Mouse (Mus musculus) hindbrain, embryonic 12.5 days (tissue): ENCODE results near the gene Ctcf. TPM values are rescaled to one million over a fixed set of nuclear protein-coding genes. Genes with fewer than 3 reads are reported as not detected.
A peak's percentile ranks its signal among the peaks of the same experiment; 100 is the strongest.

ENCODE experiments used
- ATAC-seq: fragments of 200-750 bp; cut with Nextera tagmentation; 2 replicates; pipeline ENCODE4 v1.8.0; 2017; ENCODE audit warnings: moderate TSS enrichment; ENCODE audit not compliant: low FRiP score
- H3K27ac ChIP-seq: fragments of 300-500 bp; sonication (generic); 2 replicates; pipeline ENCODE4 v1.5.1; 2016; ENCODE audit warnings: mild to moderate bottlenecking
- H3K27me3 ChIP-seq: fragments of 300-500 bp; sonication (generic); 2 replicates; pipeline ENCODE4 v1.6.1; 2016; ENCODE audit warnings: mild to moderate bottlenecking
- H3K36me3 ChIP-seq: fragments of 300-500 bp; sonication (generic); 2 replicates; pipeline ENCODE4 v1.6.1; 2016; ENCODE audit warnings: mild to moderate bottlenecking
- H3K4me1 ChIP-seq: fragments of 300-500 bp; sonication (generic); 2 replicates; pipeline ENCODE4 v1.6.1; 2016
- H3K4me2 ChIP-seq: fragments of 300-500 bp; sonication (generic); replicated peaks from 2 replicates; pipeline ENCODE4 v1.6.1; 2016; ENCODE audit warnings: mild to moderate bottlenecking
- H3K4me3 ChIP-seq: fragments of 300-500 bp; sonication (generic); 2 replicates; pipeline ENCODE4 v1.5.1; 2016; ENCODE audit warnings: mild to moderate bottlenecking
- H3K9ac ChIP-seq: fragments of 300-500 bp; sonication (generic); 2 replicates; pipeline ENCODE4 v1.6.1; 2016; ENCODE audit warnings: mild to moderate bottlenecking, moderate library complexity
- H3K9me3 ChIP-seq: fragments of 300-500 bp; sonication (generic); replicated peaks from 2 replicates; pipeline ENCODE4 v1.6.1; 2016; ENCODE audit warnings: mild to moderate bottlenecking
- WGBS: fragments of 180-500 bp; shearing (Covaris S2); methylation state at CpG from one replicate; pipeline ENCODE4 v1.1.7; 2016; 5-methylcytosine and 5-hydroxymethylcytosine counted together
- polyA plus RNA-seq: library from polyadenylated mRNA; unstranded; fragments of >200 nt; fragmentation: Nextera tagmentation; extraction: Ambion mirVana; gene quantifications from 2 replicates; pipeline ENCODE4 v1.2.1, GENCODE M21; 2016

The Ctcf gene
- polyA plus RNA-seq, 1 experiment from 2014 or later = 139 TPM

DNA sequence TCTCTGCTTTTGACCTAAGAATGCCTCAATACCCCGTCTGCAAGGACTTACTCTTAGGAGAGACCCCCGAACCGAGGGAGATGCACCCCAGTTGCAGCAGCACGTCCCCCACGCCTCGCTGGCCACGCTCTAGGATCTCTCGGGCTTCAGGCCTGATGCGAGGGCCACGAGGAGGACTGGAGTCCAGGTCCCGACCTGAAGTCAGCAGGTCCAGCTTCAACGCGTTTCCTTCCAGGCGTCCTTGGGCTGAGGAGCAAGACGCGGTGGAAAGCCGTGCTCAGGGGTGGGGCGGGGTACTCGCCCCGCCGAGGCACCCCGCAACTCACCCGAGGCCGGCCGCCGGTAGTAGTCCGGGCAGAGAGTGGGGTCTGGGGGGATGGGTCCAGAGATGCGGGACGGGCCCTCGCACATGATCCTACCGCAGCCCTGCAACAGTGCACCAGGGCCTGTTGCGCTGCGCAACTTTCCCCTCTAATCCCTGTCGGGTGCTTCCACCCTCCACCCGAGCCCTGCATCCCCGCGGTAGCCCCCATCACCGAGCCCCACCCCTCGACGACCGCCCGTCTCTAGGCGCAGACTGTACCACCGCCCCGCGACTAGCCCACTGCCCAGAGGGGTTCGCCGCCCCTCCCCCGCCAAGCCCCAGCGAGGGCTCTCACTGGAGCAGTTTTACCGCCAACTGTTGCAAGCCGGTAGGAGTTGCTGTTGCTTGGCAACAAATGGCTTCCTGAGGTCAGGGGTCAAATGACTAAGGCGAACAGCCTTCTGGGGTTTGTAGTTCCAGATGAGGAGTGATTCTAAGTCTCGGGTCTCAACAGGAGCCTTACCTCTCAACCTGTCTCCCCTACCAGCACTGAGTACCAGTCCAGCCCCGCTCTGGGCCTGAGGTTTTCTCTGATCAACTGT, 71.4 kb downstream of the Ctcf start, which contains the start of the genes 4933405L10Rik and Enkd1:
Gene 4933405L10Rik (plus strand): TSS at position 158 of the 906 bp plus-strand sequence.
Gene Enkd1 (minus strand): TSS at position 713 of the 906 bp plus-strand sequence.
- Histone ChIP-seq H3K4me2 (peak within 1 kb of the TSS; percentile 95), H3K4me1 (peaks cover 21% of the 10 kb centered on the region), H3K9ac (peak within 1 kb of the TSS; percentile 74), H3K27me3 (no peaks in the 10 kb centered on the region), H3K4me3 (peak within 1 kb of the TSS; percentile 69), H3K9me3 (no peaks in the 10 kb centered on the region), H3K36me3 (peaks cover 17% of the 10 kb centered on the region), H3K27ac (peak within 1 kb of the TSS; percentile 18; the same call in 1 of the 2 replicates)
- under 1% methylated on average over 55 of the region's 55 CpGs for WGBS
- peak; percentile 80 for ATAC-seq

DNA sequence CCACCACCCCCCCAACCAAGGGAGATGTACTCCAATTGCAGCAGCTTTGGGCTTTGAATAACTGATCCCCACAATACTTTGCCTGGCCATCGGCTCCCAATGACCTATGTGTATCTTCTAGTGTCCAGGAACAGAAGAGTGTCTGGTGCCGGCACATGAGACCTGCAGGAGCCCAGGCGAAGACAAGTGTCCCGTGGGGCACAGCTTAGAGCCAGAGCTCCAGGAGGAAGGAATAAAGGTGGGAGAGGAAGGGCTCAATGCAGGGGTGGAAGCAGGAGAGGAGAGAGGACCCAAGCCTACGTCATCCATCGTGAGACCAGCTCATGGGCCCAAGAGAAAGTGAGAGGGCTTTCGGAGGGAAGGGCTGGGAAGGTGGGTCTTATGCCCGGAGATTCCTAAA, 72.3 kb downstream of the Ctcf start:
- H3K27ac ChIP-seq = no peak overlapping the region
- no peaks in the 10 kb centered on the region for H3K27me3 ChIP-seq
- 92% methylated on average over 8 of the region's 8 CpGs for WGBS
- H3K4me3 ChIP-seq = no peak overlapping the region
- no peak overlapping the region for H3K9ac ChIP-seq
- H3K4me1 ChIP-seq = peaks cover 21% of the 10 kb centered on the region
- H3K4me2 ChIP-seq = no peak overlapping the region
- H3K9me3 ChIP-seq = no peaks in the 10 kb centered on the region
- ATAC-seq = no peak
- H3K36me3 ChIP-seq = peaks cover 8% of the 10 kb centered on the region

DNA sequence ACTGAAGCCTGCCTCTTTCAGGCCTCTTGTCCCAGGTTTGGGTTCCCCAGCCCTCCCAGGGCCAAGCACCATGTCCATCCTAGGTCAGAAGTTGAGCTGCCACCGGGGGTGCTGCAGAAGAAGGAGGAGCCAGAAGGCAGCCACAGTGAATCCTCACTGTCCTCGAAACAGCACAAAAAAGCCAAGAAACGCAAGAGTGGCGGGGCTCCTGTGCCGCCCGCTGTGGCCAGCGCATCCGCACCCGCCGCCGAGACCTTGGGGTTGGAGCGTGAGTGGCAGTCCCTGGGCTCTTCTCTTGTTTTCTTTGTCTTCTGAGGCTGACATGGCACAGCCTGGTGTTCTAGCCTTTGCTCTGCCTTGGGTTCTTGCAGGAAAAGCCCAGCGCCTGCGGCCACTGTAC, 72.9 kb downstream of the Ctcf start:
- Histone ChIP-seq H3K27ac (no peak overlapping the region), H3K9ac (no peak overlapping the region), H3K4me1 (peaks cover 21% of the 10 kb centered on the region), H3K4me2 (no peak overlapping the region), H3K4me3 (no peak overlapping the region), H3K27me3 (no peaks in the 10 kb centered on the region), H3K9me3 (no peaks in the 10 kb centered on the region), H3K36me3 (peaks cover 3% of the 10 kb centered on the region)
- 77% methylated on average over 14 of the region's 14 CpGs for WGBS
- no peak for ATAC-seq

DNA sequence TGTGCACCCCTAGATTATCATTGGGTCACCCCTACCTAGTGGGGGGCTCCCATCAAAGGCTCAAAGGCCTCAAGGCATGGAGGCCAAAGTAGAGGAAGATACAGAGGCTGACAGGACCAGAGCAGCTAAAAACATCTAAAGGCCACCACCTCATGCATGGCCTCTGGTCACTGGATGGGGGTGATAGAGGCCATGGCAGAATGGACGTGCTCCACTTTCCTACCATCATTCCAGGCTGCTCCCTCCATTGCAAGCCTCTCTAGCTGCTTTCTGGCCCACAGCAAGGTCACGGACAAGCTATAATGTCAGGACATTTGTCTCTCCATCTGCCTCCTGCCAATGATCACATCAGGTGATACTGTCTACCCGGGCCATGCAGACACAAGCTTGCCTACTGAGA, 75.9 kb downstream of the Ctcf start:
- Histone ChIP-seq H3K4me3 (no peak overlapping the region), H3K27me3 (no peaks in the 10 kb centered on the region), H3K9ac (no peak overlapping the region), H3K9me3 (no peaks in the 10 kb centered on the region), H3K27ac (no peak overlapping the region), H3K4me2 (no peak overlapping the region), H3K36me3 (peaks cover 23% of the 10 kb centered on the region), H3K4me1 (peaks cover 9% of the 10 kb centered on the region)
- 86% methylated on average over 3 of the region's 3 CpGs for WGBS
- no peak for ATAC-seq

DNA sequence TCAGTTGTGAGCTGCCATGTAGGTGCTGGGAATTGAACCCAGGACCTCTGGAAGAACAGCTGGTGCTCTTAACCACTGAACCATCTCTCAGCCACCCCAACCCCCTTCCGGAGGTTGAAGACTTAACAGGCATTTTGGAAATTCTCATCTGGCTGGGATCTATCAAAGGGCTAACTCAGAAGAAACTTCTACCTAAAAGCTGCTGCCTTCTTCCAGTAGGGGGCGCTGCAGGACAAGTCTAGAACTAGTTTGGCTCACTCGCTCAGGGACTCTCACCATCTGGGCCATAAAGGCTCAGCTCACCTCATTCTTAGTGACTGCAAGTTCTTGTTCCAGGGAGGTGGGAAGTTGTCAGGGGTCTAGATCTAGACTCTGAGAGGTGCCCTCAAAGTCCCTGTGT, 77.8 kb downstream of the Ctcf start:
- Histone ChIP-seq H3K36me3 (peaks cover 24% of the 10 kb centered on the region), H3K27ac (no peak overlapping the region), H3K27me3 (no peaks in the 10 kb centered on the region), H3K4me1 (no peaks in the 10 kb centered on the region), H3K9ac (no peak overlapping the region), H3K9me3 (no peaks in the 10 kb centered on the region), H3K4me2 (no peak overlapping the region), H3K4me3 (no peak overlapping the region)
- WGBS = 12% methylated on average over 3 of the region's 3 CpGs
- no peak for ATAC-seq

DNA sequence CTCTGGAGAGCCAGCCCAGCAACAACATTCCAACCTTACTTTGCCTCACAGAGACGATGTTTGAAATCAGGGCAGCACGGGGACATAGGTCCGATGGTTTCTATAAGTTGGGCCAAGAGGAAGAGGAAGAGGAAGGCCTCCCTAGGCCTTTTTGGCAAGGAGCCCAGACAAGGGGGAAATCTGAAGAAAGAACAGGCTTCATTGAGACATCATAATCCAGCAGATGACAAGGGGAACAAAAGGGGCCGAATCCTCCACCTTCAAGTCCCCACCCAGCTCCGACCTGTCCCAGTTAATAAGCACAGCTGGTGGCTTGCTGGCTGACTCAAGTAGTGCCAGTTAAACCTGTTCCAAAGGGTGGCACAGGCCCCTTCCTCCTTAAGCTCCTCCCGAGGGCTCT, 78.7 kb downstream of the Ctcf start:
- no peak overlapping the region for H3K4me3 ChIP-seq
- H3K9ac ChIP-seq = no peak overlapping the region
- no peaks in the 10 kb centered on the region for H3K4me1 ChIP-seq
- WGBS = 78% methylated on average over 6 of the region's 6 CpGs
- ATAC-seq = no peak
- H3K4me2 ChIP-seq = no peak overlapping the region
- H3K36me3 ChIP-seq = peaks cover 24% of the 10 kb centered on the region
- no peak overlapping the region for H3K27ac ChIP-seq
- no peaks in the 10 kb centered on the region for H3K27me3 ChIP-seq
- H3K9me3 ChIP-seq = no peaks in the 10 kb centered on the region

DNA sequence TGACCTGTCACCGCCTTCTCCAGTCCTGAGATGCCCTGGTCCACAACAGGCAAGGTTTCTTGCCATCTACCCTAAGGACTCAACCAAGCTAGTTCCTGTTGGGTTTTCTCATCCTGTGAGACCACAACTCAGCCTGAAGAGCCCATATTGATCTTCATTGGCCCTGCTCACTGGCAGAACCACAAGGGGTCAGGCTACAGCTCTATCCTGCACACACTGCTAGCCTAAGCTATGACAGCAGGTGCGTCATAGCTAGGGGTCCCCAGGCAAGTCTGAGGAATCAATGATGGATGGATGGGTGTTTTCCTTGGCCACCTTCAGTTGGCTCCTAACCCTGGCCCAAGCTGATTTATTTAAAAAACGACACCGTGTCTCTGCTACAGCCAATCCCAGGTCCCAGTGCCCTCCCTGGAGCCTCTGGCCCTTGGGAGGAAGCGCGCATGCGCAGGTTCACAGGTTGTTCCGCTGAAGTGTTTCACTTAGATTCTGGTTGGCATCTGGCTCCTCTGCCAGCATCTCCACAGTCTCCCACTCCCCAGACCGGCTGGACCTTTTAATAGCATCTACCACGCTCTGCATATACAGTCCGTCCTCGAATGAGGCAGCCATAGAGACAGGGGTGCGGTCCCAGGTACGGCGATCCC, 80.1 kb downstream of the Ctcf start:
- H3K9ac ChIP-seq = no peak overlapping the region
- no peak for ATAC-seq
- H3K27ac ChIP-seq = no peak overlapping the region
- no peak overlapping the region for H3K4me2 ChIP-seq
- H3K9me3 ChIP-seq = no peaks in the 10 kb centered on the region
- no peak overlapping the region for H3K4me3 ChIP-seq
- H3K27me3 ChIP-seq = no peaks in the 10 kb centered on the region
- H3K4me1 ChIP-seq = no peaks in the 10 kb centered on the region
- 94% methylated on average over 15 of the region's 15 CpGs for WGBS
- peaks cover 28% of the 10 kb centered on the region for H3K36me3 ChIP-seq

DNA sequence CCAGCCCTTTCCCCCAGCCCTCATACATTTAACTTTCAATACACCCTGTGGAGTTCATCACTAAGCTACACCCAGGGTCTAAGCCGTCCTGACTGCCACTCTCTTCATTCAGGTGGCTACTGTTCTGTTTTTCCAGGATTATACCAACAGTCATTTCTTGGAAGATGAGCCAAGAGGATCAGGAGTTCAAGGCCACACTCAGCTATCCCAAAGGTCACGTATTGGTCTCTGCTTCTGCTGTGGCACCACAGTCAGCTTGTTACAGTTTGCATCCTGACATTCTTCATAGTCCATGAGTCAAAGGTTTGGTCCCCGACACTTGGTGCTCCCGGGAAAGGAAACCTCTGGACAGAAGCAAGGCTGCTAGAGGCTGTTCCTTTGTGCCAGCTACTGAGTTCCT, 83.3 kb downstream of the Ctcf start:
- no peak for ATAC-seq
- Histone ChIP-seq H3K4me3 (no peak overlapping the region), H3K36me3 (peaks cover 44% of the 10 kb centered on the region), H3K9me3 (no peaks in the 10 kb centered on the region), H3K4me2 (no peak overlapping the region), H3K9ac (no peak overlapping the region), H3K27ac (no peak overlapping the region), H3K4me1 (no peaks in the 10 kb centered on the region), H3K27me3 (no peaks in the 10 kb centered on the region)
- WGBS = 87% methylated on average over 4 of the region's 4 CpGs

DNA sequence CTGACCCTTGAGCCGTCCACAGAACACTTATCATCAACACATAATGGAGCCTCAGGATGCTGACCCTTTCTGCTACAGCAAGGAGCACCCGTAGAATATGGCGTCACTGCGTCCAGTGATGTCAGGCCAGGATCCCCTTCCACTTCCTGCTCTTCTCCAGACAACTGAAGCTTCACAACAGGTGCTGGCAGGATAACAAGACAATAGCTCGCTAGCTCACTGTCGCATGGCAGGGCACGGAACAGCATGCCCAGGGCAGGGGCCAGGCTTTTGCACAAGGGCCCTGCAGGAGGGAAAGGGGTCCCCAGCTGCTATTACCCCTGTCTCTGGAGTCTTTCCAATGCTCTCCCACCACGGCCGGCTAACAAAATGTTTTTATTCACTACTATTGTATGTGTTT, 86.5 kb downstream of the Ctcf start:
- Histone ChIP-seq H3K9me3 (no peaks in the 10 kb centered on the region), H3K27me3 (no peaks in the 10 kb centered on the region), H3K27ac (no peak overlapping the region), H3K4me2 (no peak overlapping the region), H3K4me1 (no peaks in the 10 kb centered on the region), H3K36me3 (peaks cover 42% of the 10 kb centered on the region), H3K4me3 (no peak overlapping the region), H3K9ac (no peak overlapping the region)
- no peak for ATAC-seq
- WGBS = 93% methylated on average over 9 of the region's 9 CpGs

DNA sequence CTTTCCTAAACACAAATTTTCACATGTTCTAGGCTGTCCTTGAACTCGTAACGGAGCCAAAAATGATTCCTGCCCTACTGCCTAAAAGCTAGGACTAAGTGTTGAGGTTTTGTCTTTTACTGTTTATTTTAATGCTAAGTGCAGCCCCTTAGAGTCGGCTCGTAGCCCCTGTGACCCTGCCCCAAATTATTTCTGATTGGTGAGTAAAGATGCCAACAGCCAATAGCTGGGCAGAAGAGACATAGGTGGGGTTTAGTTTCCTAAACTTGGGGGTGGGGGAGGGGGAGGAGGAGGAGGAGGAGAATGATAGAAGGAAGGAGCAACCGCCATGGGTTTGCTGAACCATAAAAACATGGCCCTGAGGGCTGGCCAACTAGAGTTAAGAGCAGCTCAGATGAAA, 89.4 kb downstream of the Ctcf start:
- Histone ChIP-seq H3K27me3 (no peaks in the 10 kb centered on the region), H3K4me2 (no peak overlapping the region), H3K36me3 (peaks cover 47% of the 10 kb centered on the region)

DNA sequence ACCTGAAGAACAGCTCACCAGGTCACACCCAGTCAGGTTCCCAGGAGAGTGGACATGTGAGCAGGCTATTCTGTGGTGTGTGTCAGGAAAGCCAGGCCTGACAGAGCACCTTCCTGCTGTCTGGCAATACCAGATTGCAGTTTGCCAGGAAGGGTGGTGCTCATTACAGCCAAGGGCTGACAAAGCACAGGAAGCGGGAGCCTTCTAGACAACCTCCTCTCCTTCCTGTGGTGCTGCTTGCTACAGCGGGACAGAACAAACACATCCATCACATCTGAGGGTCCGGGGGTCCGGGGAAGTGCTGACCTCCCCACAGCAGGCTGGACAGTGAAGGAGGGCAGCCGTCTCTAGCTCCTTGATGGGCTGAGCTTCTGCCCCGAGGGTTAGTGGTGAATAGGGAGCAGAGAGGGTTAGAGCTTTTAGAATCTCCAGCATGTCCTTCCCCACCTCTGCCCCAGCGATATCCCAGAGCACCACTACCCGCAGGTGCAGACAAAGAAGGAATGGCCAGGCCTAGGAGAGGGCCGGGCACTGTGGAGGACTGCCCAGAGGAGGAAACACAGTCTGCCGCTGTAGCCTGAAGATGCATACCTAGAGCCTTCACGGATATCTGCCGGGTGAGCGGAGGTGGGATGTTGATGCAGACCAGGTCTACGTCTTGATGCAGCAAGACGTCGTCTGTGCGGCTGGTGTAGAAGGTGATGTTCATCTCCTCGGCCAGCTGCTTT, 91.2 kb downstream of the Ctcf start:
- no peaks in the 10 kb centered on the region for H3K9me3 ChIP-seq
- 85% methylated on average over 18 of the region's 18 CpGs for WGBS
- H3K4me1 ChIP-seq = no peaks in the 10 kb centered on the region
- H3K4me3 ChIP-seq = no peak overlapping the region
- peaks cover 43% of the 10 kb centered on the region for H3K36me3 ChIP-seq
- H3K9ac ChIP-seq = no peak overlapping the region
- no peak for ATAC-seq
- no peak overlapping the region for H3K4me2 ChIP-seq
- H3K27me3 ChIP-seq = no peaks in the 10 kb centered on the region
- H3K27ac ChIP-seq = no peak overlapping the region

More for the DNA sequence above, 89.4 kb downstream of the Ctcf start:
- Histone ChIP-seq H3K9ac (no peak overlapping the region), H3K4me3 (no peak overlapping the region), H3K9me3 (no peaks in the 10 kb centered on the region), H3K4me1 (no peaks in the 10 kb centered on the region), H3K27ac (no peak overlapping the region)
- no peak for ATAC-seq
- 84% methylated on average over 5 of the region's 5 CpGs for WGBS

DNA sequence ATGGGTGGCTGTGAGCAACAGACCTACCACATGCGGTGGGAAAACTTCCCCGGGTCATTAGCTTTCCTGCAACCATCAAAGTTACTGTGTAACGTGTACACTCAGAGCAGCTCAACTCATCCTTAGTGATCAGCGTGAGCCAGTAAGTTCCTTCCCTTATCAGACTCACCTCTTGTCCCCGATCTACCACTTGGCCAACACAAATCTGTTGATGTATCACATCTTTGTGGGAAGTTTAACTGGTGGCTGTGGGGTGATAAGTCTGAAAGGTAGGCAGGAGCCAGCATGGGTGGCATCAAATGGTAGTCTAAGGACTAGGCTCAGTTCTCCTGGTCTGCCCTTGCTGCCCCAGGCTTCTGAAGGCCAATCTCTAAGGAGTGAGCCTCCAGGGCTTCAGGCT, 95.8 kb downstream of the Ctcf start:
- Histone ChIP-seq H3K9ac (no peak overlapping the region), H3K27me3 (no peaks in the 10 kb centered on the region), H3K36me3 (peaks cover 16% of the 10 kb centered on the region), H3K4me1 (no peaks in the 10 kb centered on the region), H3K4me3 (no peak overlapping the region), H3K4me2 (no peak overlapping the region), H3K27ac (no peak overlapping the region), H3K9me3 (no peaks in the 10 kb centered on the region)
- WGBS = 95% methylated on average over 5 of the region's 5 CpGs
- ATAC-seq = no peak
